Mouse (Mus musculus): ENCODE data around the gene Ccdc155. TPM values are rescaled to one million over a fixed set of nuclear protein-coding genes. Genes with fewer than 3 reads are reported as not detected.

Gene Ccdc155
- polyA plus RNA-seq, 1 experiment from 2014 or later = 0.53 TPM

DNA sequence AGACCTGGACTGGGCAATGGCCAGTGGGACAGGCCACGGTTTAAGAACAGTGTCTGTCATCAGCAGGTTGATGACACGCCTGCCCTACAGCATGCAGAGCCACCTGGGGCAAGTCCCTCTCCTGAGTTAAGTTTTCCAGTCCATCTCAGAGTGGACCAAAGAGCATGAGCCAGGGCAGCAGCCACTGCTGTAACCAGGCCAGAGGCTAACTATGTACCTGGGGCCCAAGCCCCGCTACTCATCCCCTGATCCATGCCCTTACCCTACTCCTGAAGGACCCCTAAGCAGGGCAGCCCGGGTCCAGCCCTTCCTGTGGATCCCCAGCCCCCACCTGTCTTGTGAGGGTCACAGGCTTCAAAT lies 8.5 kb downstream of the Ccdc155 start:
- H3K27me3 ChIP-seq = peaks cover 22% of the 10 kb centered on the region
- peaks cover 9% of the 10 kb centered on the region; the same call in 1 of the 2 replicates for H3K4me1 ChIP-seq
- no peak for ATAC-seq (ENCODE audit: insufficient number of reproducible peaks, insufficient read depth, low FRiP score, low TSS enrichment, low read depth)
- H3K27ac ChIP-seq = no peak overlapping the region
- H3K4me2 ChIP-seq = no peak overlapping the region
- no peak overlapping the region for H3K9ac ChIP-seq
- no peaks in the 10 kb centered on the region for H3K9me3 ChIP-seq
- 86% methylated on average over 4 of the region's 4 CpGs for WGBS
- no peaks in the 10 kb centered on the region for H3K36me3 ChIP-seq
- no peak overlapping the region for H3K4me3 ChIP-seq

- H3K27ac ChIP-seq = no peak overlapping the region
- peaks cover 9% of the 10 kb centered on the region; the same call in 1 of the 2 replicates for H3K4me1 ChIP-seq
- WGBS = 62% methylated on average over 13 of the region's 13 CpGs
- H3K9ac ChIP-seq = no peak overlapping the region
- H3K4me3 ChIP-seq = no peak overlapping the region
- ATAC-seq (ENCODE audit: insufficient number of reproducible peaks, insufficient read depth, low FRiP score, low TSS enrichment, low read depth) = no peak
- H3K4me2 ChIP-seq = no peak overlapping the region
- H3K9me3 ChIP-seq = no peaks in the 10 kb centered on the region
- H3K36me3 ChIP-seq = no peaks in the 10 kb centered on the region
- peaks cover 26% of the 10 kb centered on the region for H3K27me3 ChIP-seq
These were observed 9.1 kb downstream of the Ccdc155 start for GRCm38 (mm10) chr7:45195341-45196175.

- Histone ChIP-seq H3K36me3 (no peaks in the 10 kb centered on the region), H3K4me2 (no peak overlapping the region), H3K9me3 (no peaks in the 10 kb centered on the region), H3K4me3 (no peak overlapping the region), H3K9ac (no peak overlapping the region), H3K4me1 (peaks cover 9% of the 10 kb centered on the region; the same call in 1 of the 2 replicates), H3K27ac (no peak overlapping the region), H3K27me3 (peaks cover 32% of the 10 kb centered on the region)
- no peak for ATAC-seq (ENCODE audit: insufficient number of reproducible peaks, insufficient read depth, low FRiP score, low TSS enrichment, low read depth)
- WGBS = 69% methylated on average over 17 of the region's 17 CpGs
These were observed 10.6 kb downstream of the Ccdc155 start for GRCm38 (mm10) chr7:45193871-45194785.

DNA sequence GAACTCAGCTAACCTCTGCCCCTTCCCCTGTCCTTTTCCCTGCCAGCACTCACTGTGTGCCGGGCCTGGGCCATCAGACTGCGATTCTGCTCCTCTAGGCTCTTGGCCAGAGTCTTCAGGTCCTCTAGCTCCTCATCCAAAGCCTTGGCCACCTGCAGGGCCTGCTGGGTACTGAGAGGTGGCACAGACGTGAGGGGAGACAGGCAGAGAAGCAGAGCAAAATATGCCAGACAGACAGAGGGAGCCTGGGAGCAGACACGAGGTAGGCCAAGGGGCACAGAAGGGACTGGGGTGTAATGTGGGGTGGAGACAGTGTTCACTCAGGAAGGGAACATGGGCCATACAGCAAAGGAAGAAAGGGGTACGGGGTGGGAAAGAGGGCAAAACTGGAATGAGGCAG lies 11.3 kb downstream of the Ccdc155 start:
- H3K9me3 ChIP-seq = no peaks in the 10 kb centered on the region
- H3K27ac ChIP-seq = no peak overlapping the region
- peaks cover 9% of the 10 kb centered on the region; the same call in 1 of the 2 replicates for H3K4me1 ChIP-seq
- WGBS = 57% methylated on average over 5 of the region's 5 CpGs
- no peaks in the 10 kb centered on the region for H3K36me3 ChIP-seq
- peaks cover 34% of the 10 kb centered on the region for H3K27me3 ChIP-seq
- H3K9ac ChIP-seq = no peak overlapping the region
- no peak overlapping the region for H3K4me2 ChIP-seq
- ATAC-seq (ENCODE audit: insufficient number of reproducible peaks, insufficient read depth, low FRiP score, low TSS enrichment, low read depth) = no peak
- no peak overlapping the region for H3K4me3 ChIP-seq

- Histone ChIP-seq H3K9me3 (no peaks in the 10 kb centered on the region), H3K36me3 (no peaks in the 10 kb centered on the region), H3K4me3 (no peak overlapping the region), H3K4me1 (peaks cover 9% of the 10 kb centered on the region; the same call in 1 of the 2 replicates), H3K9ac (no peak overlapping the region), H3K4me2 (no peak overlapping the region), H3K27ac (no peak overlapping the region), H3K27me3 (peaks cover 40% of the 10 kb centered on the region)
- ATAC-seq (ENCODE audit: insufficient number of reproducible peaks, insufficient read depth, low FRiP score, low TSS enrichment, low read depth) = no peak
- WGBS = 78% methylated on average over 7 of the region's 7 CpGs
These were observed 11.9 kb downstream of the Ccdc155 start for GRCm38 (mm10) chr7:45192585-45193310.

GRCm38 (mm10) chr7:45191803-45192363 lies 12.8 kb downstream of the Ccdc155 start:
- no peak overlapping the region for H3K4me2 ChIP-seq
- peaks cover 38% of the 10 kb centered on the region for H3K27me3 ChIP-seq
- peak overlapping the region; percentile 57 for H3K9ac ChIP-seq
- 5% methylated on average over 8 of the region's 8 CpGs for WGBS
- H3K4me1 ChIP-seq = peaks cover 9% of the 10 kb centered on the region; the same call in 1 of the 2 replicates
- H3K36me3 ChIP-seq = no peaks in the 10 kb centered on the region
- no peaks in the 10 kb centered on the region for H3K9me3 ChIP-seq
- ATAC-seq (ENCODE audit: insufficient number of reproducible peaks, insufficient read depth, low FRiP score, low TSS enrichment, low read depth) = peak; percentile 20; the same call in 1 of the 2 replicates
- H3K4me3 ChIP-seq = no peak overlapping the region
- peak overlapping the region; percentile 53; the same call in 1 of the 2 replicates for H3K27ac ChIP-seq

GRCm38 (mm10) chr7:45191161-45191560 lies 13.5 kb downstream of the Ccdc155 start:
- no peak overlapping the region for H3K4me3 ChIP-seq
- H3K36me3 ChIP-seq = no peaks in the 10 kb centered on the region
- no peak overlapping the region for H3K4me2 ChIP-seq
- H3K9me3 ChIP-seq = no peaks in the 10 kb centered on the region
- no peak overlapping the region for H3K27ac ChIP-seq
- H3K4me1 ChIP-seq = peaks cover 9% of the 10 kb centered on the region; the same call in 1 of the 2 replicates
- peaks cover 45% of the 10 kb centered on the region for H3K27me3 ChIP-seq
- ATAC-seq (ENCODE audit: insufficient number of reproducible peaks, insufficient read depth, low FRiP score, low TSS enrichment, low read depth) = no peak
- WGBS = 65% methylated on average over 2 of the region's 2 CpGs
- H3K9ac ChIP-seq = no peak overlapping the region

DNA sequence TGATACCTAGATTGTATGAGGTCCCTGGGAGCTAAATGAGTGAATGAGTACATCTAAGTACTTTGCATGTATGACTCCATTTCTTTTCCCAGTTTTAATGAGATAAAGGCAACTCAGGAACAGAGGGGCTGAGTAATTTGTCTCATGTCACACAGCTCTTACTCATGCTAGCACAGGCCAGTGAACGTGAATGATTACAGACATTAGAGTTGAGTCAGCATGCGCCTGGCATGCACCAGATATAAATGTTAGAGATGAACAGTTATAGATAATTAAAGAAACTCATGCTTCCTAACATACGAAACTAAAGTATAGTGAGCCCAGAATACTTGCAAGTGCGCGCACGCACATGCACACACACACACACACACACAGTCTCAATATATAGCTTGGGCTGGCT lies 14.5 kb downstream of the Ccdc155 start:
- 89% methylated on average over 6 of the region's 6 CpGs for WGBS
- no peak for ATAC-seq (ENCODE audit: insufficient number of reproducible peaks, insufficient read depth, low FRiP score, low TSS enrichment, low read depth)
- Histone ChIP-seq H3K4me1 (peaks cover 9% of the 10 kb centered on the region; the same call in 1 of the 2 replicates), H3K4me2 (no peak overlapping the region), H3K9me3 (no peaks in the 10 kb centered on the region), H3K27ac (no peak overlapping the region), H3K9ac (no peak overlapping the region), H3K4me3 (no peak overlapping the region), H3K36me3 (no peaks in the 10 kb centered on the region), H3K27me3 (peaks cover 55% of the 10 kb centered on the region)

GRCm38 (mm10) chr7:45189600-45189999 lies 15.1 kb downstream of the Ccdc155 start:
- Histone ChIP-seq H3K9ac (no peak overlapping the region), H3K27ac (no peak overlapping the region), H3K36me3 (no peaks in the 10 kb centered on the region), H3K9me3 (no peaks in the 10 kb centered on the region), H3K4me1 (peaks cover 9% of the 10 kb centered on the region; the same call in 1 of the 2 replicates), H3K4me3 (no peak overlapping the region), H3K27me3 (peaks cover 60% of the 10 kb centered on the region), H3K4me2 (no peak overlapping the region)
- ATAC-seq (ENCODE audit: insufficient number of reproducible peaks, insufficient read depth, low FRiP score, low TSS enrichment, low read depth) = no peak
- WGBS = 63% methylated on average over 16 of the region's 16 CpGs

- no peak overlapping the region for H3K4me3 ChIP-seq
- no peak overlapping the region for H3K27ac ChIP-seq
- no peaks in the 10 kb centered on the region for H3K36me3 ChIP-seq
- H3K27me3 ChIP-seq = peaks cover 87% of the 10 kb centered on the region
- no peak overlapping the region for H3K4me2 ChIP-seq
- no peak for ATAC-seq (ENCODE audit: insufficient number of reproducible peaks, insufficient read depth, low FRiP score, low TSS enrichment, low read depth)
- WGBS = 57% methylated on average over 7 of the region's 7 CpGs
- H3K9me3 ChIP-seq = no peaks in the 10 kb centered on the region
- peaks cover 10% of the 10 kb centered on the region; the same call in 1 of the 2 replicates for H3K4me1 ChIP-seq
- H3K9ac ChIP-seq = peak overlapping the region; percentile 36; the same call in 1 of the 2 replicates
These were observed 18.8 kb downstream of the Ccdc155 start for GRCm38 (mm10) chr7:45185921-45186320.

DNA sequence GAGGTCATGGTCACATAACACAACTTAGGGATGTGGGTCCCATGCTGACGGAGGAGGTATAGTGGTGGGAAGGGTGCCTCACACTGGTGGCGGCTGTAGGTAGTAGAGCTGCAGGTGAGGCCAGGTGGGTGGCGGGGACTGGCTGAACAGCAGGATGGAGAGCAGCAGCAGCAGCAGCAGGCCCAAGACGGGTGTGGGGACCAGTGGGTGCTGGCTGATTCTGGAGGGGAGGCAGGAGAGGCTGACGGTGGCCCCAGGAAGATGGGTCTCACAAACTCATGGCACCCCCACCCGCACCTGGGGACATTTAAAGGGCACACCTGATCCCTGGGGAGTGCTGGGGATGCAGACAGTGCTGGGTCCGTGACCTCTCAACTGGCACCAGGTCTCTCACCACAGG lies 21.0 kb downstream of the Ccdc155 start:
- peaks cover 93% of the 10 kb centered on the region for H3K27me3 ChIP-seq
- no peaks in the 10 kb centered on the region for H3K9me3 ChIP-seq
- no peak overlapping the region for H3K27ac ChIP-seq
- no peaks in the 10 kb centered on the region for H3K36me3 ChIP-seq
- H3K4me1 ChIP-seq = peaks cover 10% of the 10 kb centered on the region; the same call in 1 of the 2 replicates
- no peak overlapping the region for H3K4me3 ChIP-seq
- 63% methylated on average over 7 of the region's 7 CpGs for WGBS
- H3K9ac ChIP-seq = no peak overlapping the region
- no peak for ATAC-seq (ENCODE audit: insufficient number of reproducible peaks, insufficient read depth, low FRiP score, low TSS enrichment, low read depth)
- no peak overlapping the region for H3K4me2 ChIP-seq
